Mouse (Mus musculus) CH12.LX (cell line): ENCODE measurements at regions not wholly inside any gene's neighbourhood (a gene's known extent, or its start where the extent isn't known, plus 50 kb on each side); places are given as distances from the start of the nearest gene placed in this dataset.

Experiments
- CTCF ChIP-seq, 2 experiments: IDR thresholded peaks in 1 of 2; conservative IDR thresholded peaks in 1 of 2; 2 replicates each; pipeline ENCODE4 v1.5.1; 2011 to 2012; ENCODE audit warnings: low read depth in 2 of 2, low read length in 2 of 2, improper control_type of control experiment in 1 of 2, inconsistent platforms in 1 of 2, mild to moderate bottlenecking in 1 of 2, moderate library complexity in 1 of 2
- ETS1 ChIP-seq: conservative IDR thresholded peaks from 2 replicates; pipeline ENCODE4 v1.6.1; 2012; ENCODE audit warnings: low read depth, mild to moderate bottlenecking, inconsistent platforms, low read length, improper control_type of control experiment, moderate library complexity
- HCFC1 ChIP-seq: IDR thresholded peaks from 2 replicates; pipeline ENCODE4 v1.6.1; 2012; ENCODE audit warnings: low read depth, mild to moderate bottlenecking, inconsistent platforms, low read length, improper control_type of control experiment
- MAZ ChIP-seq: IDR thresholded peaks from 2 replicates; pipeline ENCODE4 v1.6.1; 2012; ENCODE audit warnings: low read depth, mild to moderate bottlenecking, inconsistent platforms, low read length, improper control_type of control experiment, moderate library complexity
- POLR2A ChIP-seq: IDR thresholded peaks from 2 replicates; pipeline ENCODE4 v1.6.1; 2011; ENCODE audit warnings: low read depth, mild to moderate bottlenecking, improper control_type of control experiment, low read length
- ZNF384 ChIP-seq: IDR thresholded peaks from 2 replicates; pipeline ENCODE4 v1.6.1; 2012; ENCODE audit warnings: low read depth, low read length, improper control_type of control experiment, inconsistent platforms

- TF ChIP-seq POLR2A (no peak), ZNF384 (no peak), HCFC1 (no peak), CTCF (conservative IDR thresholded peaks at IDR 0.05 in 1 of 2, IDR thresholded peaks at IDR 0.05 in 1 of 2; ENCODE audit: low read depth in 2 of 2, low read length in 2 of 2) (no peak), MAZ (no peak), ETS1 (no peak)
Measured at GRCm38 (mm10) chr16:93379611-93380010, 224.3 kb downstream of the Setd4 start.
